Mouse (Mus musculus): ENCODE data around the gene Fam173b. TPM values are rescaled to one million over a fixed set of nuclear protein-coding genes. Genes with fewer than 3 reads are reported as not detected.

Fam173b gene
- polyA plus RNA-seq (2015; fragmentation: Nextera tagmentation; extraction: Ambion mirVana) = 12.7 and 14.3 TPM in 2 replicates

GRCm38 (mm10) chr15:31601646-31602374, at the start of gene Fam173b, which contains the start of gene Cct5:
TSS of gene Fam173b (plus strand) at chr15:31601852.
TSS of gene Cct5 (minus strand) at chr15:31601804.
- Histone ChIP-seq H3K4me3 (peak within 1 kb of the TSS; percentile 97), H3K4me2 (peak within 1 kb of the TSS; percentile 98), H3K36me3 (peaks cover 13% of the 10 kb centered on the region), H3K4me1 (peaks cover 42% of the 10 kb centered on the region), H3K9ac (peak within 1 kb of the TSS; percentile 97), H3K9me3 (no peaks in the 10 kb centered on the region), H3K27ac (replicated peaks) (peak within 1 kb of the TSS; percentile 89), H3K27me3 (replicated peaks) (no peaks in the 10 kb centered on the region)
- WGBS = under 1% methylated on average over 63 of the region's 63 CpGs
- peak; percentile 82 for ATAC-seq (ENCODE audit: extremely low read depth, insufficient number of reproducible peaks, low FRiP score, low TSS enrichment)

GRCm38 (mm10) chr15:31554855-31555254, 46.8 kb upstream of the Fam173b start:
- WGBS = 80% methylated on average over 2 of the region's 2 CpGs
- ATAC-seq (ENCODE audit: extremely low read depth, insufficient number of reproducible peaks, low FRiP score, low TSS enrichment) = no peak
- 0 out of 2 replicates have a peak, but pooled peaks cover 3% of the 10 kb centered on the region for H3K9me3 ChIP-seq
- H3K27me3 ChIP-seq (replicated peaks) = no peaks in the 10 kb centered on the region
- H3K27ac ChIP-seq (replicated peaks) = no peak overlapping the region
- no peak overlapping the region for H3K4me3 ChIP-seq
- H3K36me3 ChIP-seq = no peaks in the 10 kb centered on the region
- H3K9ac ChIP-seq = no peak overlapping the region
- no peaks in the 10 kb centered on the region for H3K4me1 ChIP-seq
- H3K4me2 ChIP-seq = no peak overlapping the region

DNA sequence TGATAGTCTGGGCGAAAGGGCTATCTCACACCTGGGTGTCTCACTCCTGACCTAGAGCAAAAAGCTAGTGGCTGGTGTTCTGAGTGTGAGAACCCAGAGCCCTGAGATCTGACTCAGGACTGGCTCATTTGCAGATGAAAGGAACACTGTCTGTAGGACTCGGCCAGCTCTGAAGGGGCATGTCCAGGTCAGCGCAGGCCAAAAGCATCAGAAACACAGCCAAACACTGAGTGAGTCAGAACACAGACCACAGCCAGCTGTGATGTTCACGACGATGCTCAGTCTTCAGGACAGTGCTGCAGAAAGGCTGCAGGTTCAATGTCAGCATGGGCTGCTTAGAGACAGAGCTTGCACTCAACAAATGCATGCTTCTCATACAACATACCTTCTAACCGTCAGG, 40.3 kb upstream of the Fam173b start:
- Histone ChIP-seq H3K9me3 (0 out of 2 replicates have a peak, but pooled peaks cover 4% of the 10 kb centered on the region), H3K4me1 (peaks cover 18% of the 10 kb centered on the region), H3K27me3 (replicated peaks) (no peaks in the 10 kb centered on the region), H3K36me3 (no peaks in the 10 kb centered on the region), H3K27ac (replicated peaks) (no peak overlapping the region), H3K9ac (no peak overlapping the region), H3K4me3 (no peak overlapping the region), H3K4me2 (no peak overlapping the region)
- no peak for ATAC-seq (ENCODE audit: extremely low read depth, insufficient number of reproducible peaks, low FRiP score, low TSS enrichment)
- 80% methylated on average over 6 of the region's 6 CpGs for WGBS

DNA sequence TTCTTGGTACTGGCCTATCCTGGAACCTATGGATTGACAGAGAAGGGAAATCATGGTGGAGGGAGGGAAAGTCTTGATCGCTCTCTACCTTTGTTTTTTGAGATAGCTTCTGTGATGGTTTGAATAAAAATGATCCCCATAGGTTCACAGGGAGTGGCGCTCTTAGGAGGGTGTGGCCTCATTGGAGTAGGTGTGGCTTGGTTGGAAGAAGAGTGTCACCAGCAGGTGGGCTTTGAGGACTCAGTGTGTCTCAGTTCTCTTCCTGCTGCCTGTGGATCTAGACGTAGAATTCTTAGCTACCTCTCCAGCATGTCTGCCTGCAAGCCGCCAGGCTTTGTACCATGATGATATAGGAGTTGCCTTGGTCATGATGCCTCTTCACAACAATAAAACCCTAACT, 39.7 kb upstream of the Fam173b start:
- H3K4me2 ChIP-seq = no peak overlapping the region
- H3K27me3 ChIP-seq (replicated peaks) = no peaks in the 10 kb centered on the region
- H3K4me3 ChIP-seq = no peak overlapping the region
- no peak overlapping the region for H3K9ac ChIP-seq
- WGBS = 95% methylated on average over 4 of the region's 4 CpGs
- 0 out of 2 replicates have a peak, but pooled peaks cover 4% of the 10 kb centered on the region for H3K9me3 ChIP-seq
- H3K4me1 ChIP-seq = peaks cover 18% of the 10 kb centered on the region
- H3K27ac ChIP-seq (replicated peaks) = no peak overlapping the region
- H3K36me3 ChIP-seq = no peaks in the 10 kb centered on the region
- no peak for ATAC-seq (ENCODE audit: extremely low read depth, insufficient number of reproducible peaks, low FRiP score, low TSS enrichment)

GRCm38 (mm10) chr15:31562847-31563246, 38.8 kb upstream of the Fam173b start:
- Histone ChIP-seq H3K4me3 (no peak overlapping the region), H3K9ac (no peak overlapping the region), H3K36me3 (no peaks in the 10 kb centered on the region), H3K27me3 (replicated peaks) (no peaks in the 10 kb centered on the region), H3K4me2 (no peak overlapping the region), H3K4me1 (peaks cover 19% of the 10 kb centered on the region), H3K9me3 (0 out of 2 replicates have a peak, but pooled peaks cover 4% of the 10 kb centered on the region), H3K27ac (replicated peaks) (no peak overlapping the region)
- no peak for ATAC-seq (ENCODE audit: extremely low read depth, insufficient number of reproducible peaks, low FRiP score, low TSS enrichment)
- 23% methylated on average over 8 of the region's 8 CpGs for WGBS

DNA sequence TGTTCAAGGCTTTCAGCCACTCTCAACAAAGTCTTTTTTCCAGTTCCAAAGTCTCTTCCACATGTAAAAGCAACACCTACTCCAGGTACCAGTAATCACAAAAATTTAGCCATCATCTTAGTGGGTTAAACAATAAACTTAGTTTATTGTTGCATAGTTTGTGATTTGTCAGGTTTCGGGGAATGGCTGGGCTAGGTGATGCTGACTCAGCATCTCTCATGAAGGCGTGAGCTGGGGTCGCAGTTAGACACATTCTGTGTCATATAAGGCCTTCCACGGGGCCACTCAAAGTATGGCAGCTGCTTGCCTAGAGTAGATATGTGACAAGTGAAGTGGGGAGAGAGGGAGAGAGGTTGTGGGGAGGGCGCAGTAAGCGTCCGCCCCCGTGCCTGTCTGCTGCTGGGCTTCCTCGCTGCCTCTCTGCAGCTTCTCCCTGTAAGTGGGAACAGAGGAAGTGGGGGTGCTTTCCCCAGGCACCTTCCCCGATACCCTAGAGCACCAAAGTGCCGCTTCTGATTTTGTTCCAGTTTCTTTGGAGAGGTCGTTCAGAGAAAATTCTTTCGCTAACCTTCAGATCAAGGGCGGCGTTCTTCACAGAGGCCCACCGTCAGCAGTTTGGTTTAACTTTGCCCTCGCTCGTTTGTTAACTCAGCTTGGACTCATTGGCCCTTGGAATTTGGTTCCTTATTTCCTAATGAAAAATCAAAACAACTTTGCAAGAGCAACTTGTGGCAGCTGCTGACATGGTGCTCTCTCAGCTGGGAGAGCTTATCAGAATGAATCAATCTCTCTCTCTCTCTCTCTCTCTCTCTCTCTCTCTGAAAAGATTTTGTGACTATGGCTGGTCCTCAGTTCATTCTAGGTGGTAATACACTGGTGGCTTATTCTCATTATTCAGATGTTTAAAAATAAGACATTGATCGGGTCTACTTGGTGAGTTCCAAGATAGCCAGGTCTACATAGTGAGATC, 37.8 kb upstream of the Fam173b start:
- 0 out of 2 replicates have a peak, but pooled peaks cover 4% of the 10 kb centered on the region for H3K9me3 ChIP-seq
- H3K27ac ChIP-seq (replicated peaks) = 0 out of 2 replicates have a peak overlapping the region, but pooled peaks have one; percentile 48

DNA sequence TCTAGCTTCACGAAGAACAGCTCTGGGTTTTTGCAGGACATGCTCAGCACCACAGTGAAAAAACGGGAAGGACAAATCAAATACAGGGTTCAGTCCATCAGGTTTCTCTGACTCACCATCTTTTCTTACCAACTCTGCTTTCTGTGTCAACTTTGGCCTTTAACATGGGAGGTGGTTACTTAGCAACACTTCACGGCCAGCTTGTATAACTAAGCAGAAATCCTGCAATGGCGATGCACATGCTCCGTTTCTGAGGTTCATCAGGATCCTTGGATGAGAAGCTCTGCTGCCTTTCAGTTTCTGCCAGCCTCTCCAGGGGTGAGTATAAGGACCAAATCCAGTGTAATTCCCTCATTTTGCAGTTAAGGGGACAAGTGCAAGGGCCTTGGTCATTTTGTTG, 36.5 kb upstream of the Fam173b start, which contains the start of gene Cmbl:
Gene Cmbl, plus strand, starts transcription at position 206 of the 400 bp plus-strand sequence.
- Histone ChIP-seq H3K27ac (replicated peaks) (no peak within 1 kb of the TSS), H3K4me1 (peaks cover 39% of the 10 kb centered on the region), H3K27me3 (replicated peaks) (no peaks in the 10 kb centered on the region), H3K9me3 (no peaks in the 10 kb centered on the region), H3K9ac (no peak within 1 kb of the TSS), H3K4me3 (no peak within 1 kb of the TSS), H3K4me2 (peak within 1 kb of the TSS; percentile 56; the same call in 1 of the 2 replicates), H3K36me3 (no peaks in the 10 kb centered on the region)
- WGBS = 70% methylated on average over 5 of the region's 5 CpGs
- ATAC-seq (ENCODE audit: extremely low read depth, insufficient number of reproducible peaks, low FRiP score, low TSS enrichment) = no peak

More for the DNA sequence above, 37.8 kb upstream of the Fam173b start:
- no peaks in the 10 kb centered on the region for H3K36me3 ChIP-seq
- 42% methylated on average over 19 of the region's 19 CpGs for WGBS
- H3K4me2 ChIP-seq = peak overlapping the region; percentile 56
- H3K4me1 ChIP-seq = peaks cover 29% of the 10 kb centered on the region
- H3K27me3 ChIP-seq (replicated peaks) = no peaks in the 10 kb centered on the region
- ATAC-seq (ENCODE audit: extremely low read depth, insufficient number of reproducible peaks, low FRiP score, low TSS enrichment) = no peak
- peak overlapping the region; percentile 61; the same call in 1 of the 2 replicates for H3K9ac ChIP-seq
- H3K4me3 ChIP-seq = peak overlapping the region; percentile 14; the same call in 1 of the 2 replicates

DNA sequence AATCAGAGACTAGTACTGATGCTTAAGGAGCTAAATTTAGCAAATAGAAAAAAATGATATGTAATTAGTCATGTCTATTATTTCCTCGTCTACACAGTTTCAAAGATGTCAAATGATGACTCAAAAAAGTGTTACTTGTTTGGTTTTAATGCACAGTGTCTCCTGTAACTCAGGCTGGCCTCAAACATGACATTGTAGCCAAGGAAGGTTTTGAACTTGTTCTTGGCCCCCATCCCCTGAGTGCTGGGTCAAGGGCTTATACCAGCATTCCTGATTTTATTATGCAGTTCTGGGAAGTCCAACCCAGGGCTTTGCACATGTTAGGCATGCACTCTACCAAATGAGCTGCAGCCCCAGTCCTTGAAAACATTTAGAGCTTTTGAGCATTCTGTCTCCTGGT, 35.9 kb upstream of the Fam173b start:
- Histone ChIP-seq H3K27ac (replicated peaks) (no peak overlapping the region), H3K4me2 (no peak overlapping the region), H3K9me3 (no peaks in the 10 kb centered on the region), H3K27me3 (replicated peaks) (no peaks in the 10 kb centered on the region), H3K4me3 (no peak overlapping the region), H3K36me3 (no peaks in the 10 kb centered on the region), H3K4me1 (peaks cover 39% of the 10 kb centered on the region), H3K9ac (no peak overlapping the region)
- ATAC-seq (ENCODE audit: extremely low read depth, insufficient number of reproducible peaks, low FRiP score, low TSS enrichment) = no peak
- WGBS = 63% methylated on average over 1 of the region's 1 CpGs

- no peaks in the 10 kb centered on the region for H3K9me3 ChIP-seq
- no peak for ATAC-seq (ENCODE audit: extremely low read depth, insufficient number of reproducible peaks, low FRiP score, low TSS enrichment)
- WGBS = 60% methylated on average over 7 of the region's 7 CpGs
Measured at GRCm38 (mm10) chr15:31567431-31567830, 34.2 kb upstream of the Fam173b start.

DNA sequence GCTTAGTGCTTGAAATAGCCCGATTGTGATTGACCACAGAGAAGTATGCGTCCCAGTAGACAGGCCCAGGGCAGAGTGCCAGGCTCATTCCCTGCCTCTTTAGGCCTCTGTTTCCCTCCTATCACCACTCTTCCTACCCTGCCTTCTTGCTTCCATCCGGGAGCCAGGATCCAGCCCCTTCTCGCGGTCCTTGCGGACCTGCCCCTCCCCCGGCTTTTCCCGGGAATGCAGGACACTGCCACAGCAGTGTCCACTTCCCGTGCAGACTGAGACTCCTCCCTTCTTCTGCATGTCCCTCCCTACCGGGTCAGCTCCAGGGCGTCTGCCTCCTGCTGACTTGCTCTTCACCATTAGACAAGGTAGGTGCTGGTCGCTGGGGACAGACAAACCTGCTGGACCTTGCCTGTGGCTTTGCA, 33.1 kb upstream of the Fam173b start:
- Histone ChIP-seq H3K4me3 (peak overlapping the region; percentile 40), H3K27me3 (replicated peaks) (no peaks in the 10 kb centered on the region), H3K27ac (replicated peaks) (peak overlapping the region; percentile 67), H3K36me3 (no peaks in the 10 kb centered on the region), H3K9ac (peak overlapping the region; percentile 56), H3K9me3 (no peaks in the 10 kb centered on the region), H3K4me1 (peaks cover 32% of the 10 kb centered on the region), H3K4me2 (peak overlapping the region; percentile 61)
- 5% methylated on average over 12 of the region's 12 CpGs for WGBS
- ATAC-seq (ENCODE audit: extremely low read depth, insufficient number of reproducible peaks, low FRiP score, low TSS enrichment) = peak; percentile 52; the same call in 1 of the 2 replicates

More at GRCm38 (mm10) chr15:31567431-31567830, 34.2 kb upstream of the Fam173b start:
- Histone ChIP-seq H3K27me3 (replicated peaks) (no peaks in the 10 kb centered on the region), H3K4me1 (peaks cover 39% of the 10 kb centered on the region), H3K9ac (no peak overlapping the region), H3K4me2 (no peak overlapping the region), H3K27ac (replicated peaks) (no peak overlapping the region), H3K4me3 (no peak overlapping the region), H3K36me3 (no peaks in the 10 kb centered on the region)

All from heart, embryonic 13.5 days (tissue).